Mouse (Mus musculus) forelimb bud, embryonic 11.5 days (tissue): ENCODE data around the gene Antxr1.

Source experiments
- DNase-seq: peaks from one replicate; pipeline ENCODE4 v3.0.0-alpha.2; 2012; ENCODE audit warnings: low read depth, low spot score

Gene Antxr1

GRCm38 (mm10) chr6:87250701-87251100, 84.9 kb downstream of the Antxr1 start:
- no peak for DNase-seq

GRCm38 (mm10) chr6:87248226-87248834, 87.3 kb downstream of the Antxr1 start:
- no peak for DNase-seq

GRCm38 (mm10) chr6:87244117-87245100, 91.2 kb downstream of the Antxr1 start:
- no peak for DNase-seq

- DNase-seq = no peak
These were observed 98.4 kb downstream of the Antxr1 start for GRCm38 (mm10) chr6:87237260-87237659.

- peak; percentile 51 for DNase-seq
These were observed 99.6 kb downstream of the Antxr1 start for GRCm38 (mm10) chr6:87236061-87236460.

GRCm38 (mm10) chr6:87233111-87233510, 102.5 kb downstream of the Antxr1 start:
- no peak for DNase-seq

GRCm38 (mm10) chr6:87230041-87230440, 105.6 kb downstream of the Antxr1 start:
- no peak for DNase-seq

GRCm38 (mm10) chr6:87227940-87228339, 107.7 kb downstream of the Antxr1 start:
- no peak for DNase-seq

- DNase-seq = no peak
These were observed 109.3 kb downstream of the Antxr1 start for GRCm38 (mm10) chr6:87226315-87226714.

GRCm38 (mm10) chr6:87225286-87225685, 110.3 kb downstream of the Antxr1 start:
- DNase-seq = no peak

- no peak for DNase-seq
These were observed 112.6 kb downstream of the Antxr1 start for GRCm38 (mm10) chr6:87222854-87223631.

- peak; percentile 93 for DNase-seq
These were observed 116.3 kb downstream of the Antxr1 start for GRCm38 (mm10) chr6:87219061-87219992.

- no peak for DNase-seq
These were observed 119.5 kb downstream of the Antxr1 start for GRCm38 (mm10) chr6:87216114-87216591.

GRCm38 (mm10) chr6:87213262-87213661, 122.4 kb downstream of the Antxr1 start:
- DNase-seq = no peak

- no peak for DNase-seq
These were observed 124.1 kb downstream of the Antxr1 start for GRCm38 (mm10) chr6:87211551-87211950.

GRCm38 (mm10) chr6:87207373-87207982, 128.1 kb downstream of the Antxr1 start:
- no peak for DNase-seq

GRCm38 (mm10) chr6:87206790-87207189, 128.8 kb downstream of the Antxr1 start:
- DNase-seq = no peak

- no peak for DNase-seq
These were observed 132.2 kb downstream of the Antxr1 start for GRCm38 (mm10) chr6:87203467-87203866.

- DNase-seq = no peak
These were observed 132.6 kb downstream of the Antxr1 start for GRCm38 (mm10) chr6:87203065-87203464.

GRCm38 (mm10) chr6:87202048-87202605, 133.5 kb downstream of the Antxr1 start:
- DNase-seq = no peak
